Mouse (Mus musculus): ENCODE results near the gene Catsper4. TPM values are rescaled to one million over a fixed set of nuclear protein-coding genes. Genes with fewer than 3 reads are reported as not detected.
A peak's percentile ranks its signal among the peaks of the same experiment; 100 is the strongest.

Gene Catsper4
- polyA plus RNA-seq, 1 experiment from 2014 or later, result not detected

- no peak for ATAC-seq
- 52% methylated on average over 6 of the region's 6 CpGs for WGBS (ENCODE audit: insufficient replicate concordance)
- no peak overlapping the region for H3K27ac ChIP-seq
Measured at GRCm38 (mm10) chr4:134206488-134207053, 20.6 kb downstream of the Catsper4 start.

GRCm38 (mm10) chr4:134203340-134203896 lies 23.8 kb downstream of the Catsper4 start:
- H3K27ac ChIP-seq, result no peak overlapping the region
- no peak overlapping the region for H3K4me2 ChIP-seq
- no peaks in the 10 kb centered on the region for H3K4me1 ChIP-seq
- no peaks in the 10 kb centered on the region for H3K9me3 ChIP-seq (replicated peaks)
- ATAC-seq, result no peak
- WGBS (ENCODE audit: insufficient replicate concordance), result 52% methylated on average over 17 of the region's 17 CpGs
- H3K4me3 ChIP-seq, result no peak overlapping the region
- H3K36me3 ChIP-seq, result no peaks in the 10 kb centered on the region
- no peak overlapping the region for H3K9ac ChIP-seq
- H3K27me3 ChIP-seq (replicated peaks), result peaks cover 5% of the 10 kb centered on the region; the same call in 1 of the 2 replicates

More at GRCm38 (mm10) chr4:134206488-134207053, 20.6 kb downstream of the Catsper4 start:
- Histone ChIP-seq H3K4me1 (no peaks in the 10 kb centered on the region), H3K4me3 (no peak overlapping the region), H3K27me3 (replicated peaks) (peaks cover 18% of the 10 kb centered on the region), H3K9me3 (replicated peaks) (no peaks in the 10 kb centered on the region), H3K4me2 (no peak overlapping the region), H3K9ac (no peak overlapping the region), H3K36me3 (no peaks in the 10 kb centered on the region)

GRCm38 (mm10) chr4:134202904-134203303 lies 24.3 kb downstream of the Catsper4 start, which contains the start of gene Gm7534:
Gm7534 (minus strand) TSS chr4:134203004.
- Histone ChIP-seq H3K27ac (no peak within 1 kb of the TSS), H3K9ac (no peak within 1 kb of the TSS), H3K4me2 (no peak within 1 kb of the TSS), H3K27me3 (replicated peaks) (0 out of 2 replicates have a peak, but pooled peaks cover 3% of the 10 kb centered on the region), H3K4me1 (no peaks in the 10 kb centered on the region), H3K9me3 (replicated peaks) (no peaks in the 10 kb centered on the region), H3K4me3 (no peak within 1 kb of the TSS), H3K36me3 (no peaks in the 10 kb centered on the region)
- 76% methylated on average over 4 of the region's 4 CpGs for WGBS (ENCODE audit: insufficient replicate concordance)
- no peak for ATAC-seq

DNA sequence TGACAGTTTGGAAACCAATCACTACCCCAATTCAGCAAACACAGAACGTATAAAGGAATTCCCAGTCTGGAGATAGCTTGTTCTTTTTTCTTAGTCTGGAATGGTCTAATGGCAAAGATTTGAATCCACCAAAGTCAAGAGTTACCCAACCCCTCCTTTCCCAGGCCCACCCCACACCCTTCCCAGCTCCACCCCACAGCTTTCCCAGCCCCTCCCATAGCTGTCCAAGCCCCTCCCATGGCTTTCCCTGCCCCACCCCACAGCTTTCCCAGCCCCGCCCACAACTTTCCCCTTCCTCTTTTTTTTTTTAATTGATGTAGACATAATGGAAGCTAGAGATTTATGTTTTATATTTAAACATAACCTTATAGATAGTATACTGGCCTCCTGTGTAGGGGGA lies 27.8 kb downstream of the Catsper4 start:
- H3K9me3 ChIP-seq (replicated peaks), result no peaks in the 10 kb centered on the region
- no peak overlapping the region for H3K4me2 ChIP-seq
- no peak overlapping the region for H3K4me3 ChIP-seq
- no peak for ATAC-seq
- WGBS (ENCODE audit: insufficient replicate concordance), result 69% methylated on average over 2 of the region's 2 CpGs
- H3K36me3 ChIP-seq, result no peaks in the 10 kb centered on the region
- H3K27ac ChIP-seq, result no peak overlapping the region
- no peak overlapping the region for H3K9ac ChIP-seq
- 0 out of 2 replicates have a peak, but pooled peaks cover 3% of the 10 kb centered on the region for H3K27me3 ChIP-seq (replicated peaks)
- no peaks in the 10 kb centered on the region for H3K4me1 ChIP-seq

GRCm38 (mm10) chr4:134186268-134186667 lies 40.9 kb downstream of the Catsper4 start:
- ATAC-seq, result no peak
- peaks cover 6% of the 10 kb centered on the region; the same call in 1 of the 2 replicates for H3K27me3 ChIP-seq (replicated peaks)
- H3K9ac ChIP-seq, result peak overlapping the region; percentile 92
- no peaks in the 10 kb centered on the region for H3K9me3 ChIP-seq (replicated peaks)
- H3K36me3 ChIP-seq, result peaks cover 11% of the 10 kb centered on the region; the same call in 1 of the 2 replicates
- H3K27ac ChIP-seq, result peak overlapping the region; percentile 85
- peak overlapping the region; percentile 92 for H3K4me2 ChIP-seq
- peaks cover 49% of the 10 kb centered on the region for H3K4me1 ChIP-seq
- H3K4me3 ChIP-seq, result peak overlapping the region; percentile 86
- under 1% methylated on average over 22 of the region's 22 CpGs for WGBS (ENCODE audit: insufficient replicate concordance)

- Histone ChIP-seq H3K9me3 (replicated peaks) (no peaks in the 10 kb centered on the region), H3K27ac (peak overlapping the region; percentile 85; the same call in 1 of the 2 replicates), H3K27me3 (replicated peaks) (peaks cover 2% of the 10 kb centered on the region; the same call in 1 of the 2 replicates), H3K4me1 (peaks cover 56% of the 10 kb centered on the region), H3K9ac (peak overlapping the region; percentile 92), H3K36me3 (peaks cover 11% of the 10 kb centered on the region; the same call in 1 of the 2 replicates), H3K4me3 (peak overlapping the region; percentile 86), H3K4me2 (peak overlapping the region; percentile 92)
- ATAC-seq, result no peak
- 84% methylated on average over 3 of the region's 3 CpGs for WGBS (ENCODE audit: insufficient replicate concordance)
Measured at GRCm38 (mm10) chr4:134185569-134185968, 41.6 kb downstream of the Catsper4 start.

- Histone ChIP-seq H3K4me1 (peaks cover 72% of the 10 kb centered on the region), H3K27ac (peak overlapping the region; percentile 45; the same call in 1 of the 2 replicates), H3K36me3 (peaks cover 13% of the 10 kb centered on the region; the same call in 1 of the 2 replicates), H3K4me2 (no peak overlapping the region), H3K9me3 (replicated peaks) (no peaks in the 10 kb centered on the region), H3K4me3 (no peak overlapping the region), H3K9ac (no peak overlapping the region), H3K27me3 (replicated peaks) (no peaks in the 10 kb centered on the region)
- WGBS (ENCODE audit: insufficient replicate concordance), result 76% methylated on average over 3 of the region's 3 CpGs
- ATAC-seq, result no peak
Measured at GRCm38 (mm10) chr4:134183711-134184110, 43.5 kb downstream of the Catsper4 start.

DNA sequence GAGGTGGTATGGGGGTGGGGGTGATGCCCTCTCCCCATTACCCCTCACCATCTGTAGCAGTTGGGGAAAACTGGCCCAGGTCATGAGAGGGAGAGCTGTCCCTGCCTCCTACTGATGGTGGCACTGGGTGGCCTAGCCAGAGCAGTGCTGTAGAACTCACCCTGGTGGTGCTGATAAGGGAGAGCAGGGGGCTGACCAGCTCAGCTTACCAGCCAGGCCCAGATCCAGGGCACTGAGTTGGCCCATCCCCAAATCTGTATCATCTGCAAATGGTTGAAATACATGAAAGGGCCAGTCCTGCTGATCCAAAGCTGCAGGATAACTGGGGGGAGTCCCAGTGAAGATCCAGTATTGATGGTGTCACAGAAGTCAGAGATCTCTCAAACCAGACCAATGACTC lies 45.4 kb downstream of the Catsper4 start:
- H3K36me3 ChIP-seq, result peaks cover 13% of the 10 kb centered on the region; the same call in 1 of the 2 replicates
- H3K4me3 ChIP-seq, result peak overlapping the region; percentile 14; the same call in 1 of the 2 replicates
- peak overlapping the region; percentile 56 for H3K4me2 ChIP-seq
- peak overlapping the region; percentile 50 for H3K9ac ChIP-seq
- H3K27ac ChIP-seq, result peak overlapping the region; percentile 85
- no peaks in the 10 kb centered on the region for H3K9me3 ChIP-seq (replicated peaks)
- no peaks in the 10 kb centered on the region for H3K27me3 ChIP-seq (replicated peaks)
- H3K4me1 ChIP-seq, result peaks cover 78% of the 10 kb centered on the region
- peak; percentile 81 for ATAC-seq

DNA sequence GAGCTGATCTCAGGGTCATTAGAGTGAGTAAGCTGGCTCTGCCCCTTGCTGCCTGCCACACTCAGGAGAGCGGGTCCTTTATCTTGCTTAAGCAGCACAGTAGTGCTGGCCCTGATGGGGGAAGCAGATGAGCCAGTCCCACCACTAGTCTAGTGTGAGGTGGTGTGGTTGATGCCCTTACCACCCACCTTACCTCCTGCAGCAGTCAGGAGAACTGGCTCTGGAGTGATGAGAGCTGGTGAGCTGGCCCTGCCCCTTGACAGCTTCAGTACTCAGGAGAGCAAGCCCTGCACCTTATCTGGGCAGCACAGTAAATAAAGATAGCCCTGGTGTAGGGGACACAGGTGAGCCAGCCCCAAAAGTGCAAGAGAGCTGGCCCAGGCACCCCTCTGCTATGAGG lies 46.1 kb downstream of the Catsper4 start:
- Histone ChIP-seq H3K27ac (peak overlapping the region; percentile 85), H3K4me3 (peak overlapping the region; percentile 15)

DNA sequence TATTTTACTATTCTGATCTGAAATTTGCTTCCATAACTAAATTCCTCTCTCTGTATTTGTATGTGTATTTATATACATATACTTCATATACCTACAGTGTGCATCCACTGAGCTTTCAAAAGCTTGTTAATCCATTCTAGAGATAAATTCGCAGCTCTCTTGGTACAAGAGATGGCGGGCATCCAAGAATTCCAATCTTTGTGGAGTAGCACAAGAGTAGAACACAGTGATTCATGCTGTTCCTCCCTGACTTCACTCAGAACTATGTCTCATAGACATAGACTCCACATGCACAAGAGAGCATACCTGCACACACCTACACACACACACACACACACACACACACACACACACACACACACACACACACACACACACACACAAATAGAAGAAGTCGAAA lies 54.8 kb downstream of the Catsper4 start:
- H3K4me3 ChIP-seq, result no peak overlapping the region
- no peak overlapping the region for H3K4me2 ChIP-seq
- H3K27me3 ChIP-seq (replicated peaks), result no peaks in the 10 kb centered on the region
- ATAC-seq, result no peak
- H3K27ac ChIP-seq, result no peak overlapping the region
- no peak overlapping the region for H3K9ac ChIP-seq
- H3K36me3 ChIP-seq, result peaks cover 43% of the 10 kb centered on the region
- WGBS (ENCODE audit: insufficient replicate concordance), result 79% methylated on average over 3 of the region's 3 CpGs
- H3K4me1 ChIP-seq, result peaks cover under 1% of the 10 kb centered on the region; the same call in 1 of the 2 replicates
- H3K9me3 ChIP-seq (replicated peaks), result no peaks in the 10 kb centered on the region

More for the DNA sequence above, 46.1 kb downstream of the Catsper4 start:
- H3K9ac ChIP-seq, result peak overlapping the region; percentile 50
- 29% methylated on average over 1 of the region's 1 CpGs for WGBS (ENCODE audit: insufficient replicate concordance)
- no peaks in the 10 kb centered on the region for H3K9me3 ChIP-seq (replicated peaks)
- H3K4me2 ChIP-seq, result peak overlapping the region; percentile 56
- peaks cover 77% of the 10 kb centered on the region for H3K4me1 ChIP-seq
- H3K36me3 ChIP-seq, result peaks cover 19% of the 10 kb centered on the region
- no peaks in the 10 kb centered on the region for H3K27me3 ChIP-seq (replicated peaks)
- peak; percentile 88 for ATAC-seq

GRCm38 (mm10) chr4:134166906-134167305 lies 60.3 kb downstream of the Catsper4 start:
- 87% methylated on average over 3 of the region's 3 CpGs for WGBS (ENCODE audit: insufficient replicate concordance)
- Histone ChIP-seq H3K27me3 (replicated peaks) (no peaks in the 10 kb centered on the region), H3K9me3 (replicated peaks) (no peaks in the 10 kb centered on the region), H3K36me3 (peaks cover 55% of the 10 kb centered on the region), H3K4me3 (no peak overlapping the region), H3K9ac (no peak overlapping the region), H3K4me1 (peaks cover 27% of the 10 kb centered on the region), H3K27ac (no peak overlapping the region), H3K4me2 (no peak overlapping the region)
- ATAC-seq, result no peak
